Mouse (Mus musculus) heart, embryonic 11.5 days (tissue): ENCODE measurements around the gene Ddx11. TPM values are rescaled to one million over a fixed set of nuclear protein-coding genes. Genes with fewer than 3 reads are reported as not detected.
A peak's percentile ranks its signal among the peaks of the same experiment; 100 is the strongest.

ENCODE experiments used
- ATAC-seq: fragments of 200-750 bp; cut with Nextera tagmentation; replicated peaks from 2 replicates; pipeline ENCODE4 v1.8.0; 2017; ENCODE audit warnings: moderate library complexity; ENCODE audit not compliant: insufficient number of reproducible peaks, low FRiP score, low TSS enrichment
- H3K27ac ChIP-seq: fragments of 300-500 bp; sonication (generic); 2 replicates; pipeline ENCODE4 v1.5.1; 2014; ENCODE audit warnings: mild to moderate bottlenecking, low read depth, low read length
- H3K27me3 ChIP-seq: fragments of 300-500 bp; sonication (generic); 2 replicates; pipeline ENCODE4 v1.6.1; 2014; ENCODE audit warnings: mild to moderate bottlenecking, low read length, mixed read lengths; ENCODE audit not compliant: control insufficient read depth, insufficient read depth
- H3K36me3 ChIP-seq: fragments of 300-500 bp; sonication (generic); 2 replicates; pipeline ENCODE4 v1.6.1; 2014; ENCODE audit warnings: mild to moderate bottlenecking, low read length, moderate library complexity, mixed read lengths; ENCODE audit not compliant: control insufficient read depth, insufficient read depth
- H3K4me1 ChIP-seq: fragments of 300-500 bp; sonication (generic); 2 replicates; pipeline ENCODE4 v1.6.1; 2014; ENCODE audit warnings: low read length; ENCODE audit not compliant: control insufficient read depth, insufficient read depth
- H3K4me2 ChIP-seq: fragments of 300-500 bp; sonication (generic); 2 replicates; pipeline ENCODE4 v1.6.1; 2014; ENCODE audit warnings: mild to moderate bottlenecking, moderate library complexity
- H3K4me3 ChIP-seq: fragments of 300-500 bp; sonication (generic); 2 replicates; pipeline ENCODE4 v1.5.1; 2014; ENCODE audit warnings: low read depth, low read length
- H3K9ac ChIP-seq: fragments of 300-500 bp; sonication (generic); 2 replicates; pipeline ENCODE4 v1.6.1; 2014; ENCODE audit warnings: mild to moderate bottlenecking, low read depth, low read length, moderate library complexity
- H3K9me3 ChIP-seq: fragments of 300-500 bp; sonication (generic); replicated peaks from 2 replicates; pipeline ENCODE4 v1.6.1; 2016; ENCODE audit warnings: low read length; ENCODE audit not compliant: control insufficient read depth
- WGBS: fragments of 180-500 bp; shearing (Covaris S2); extraction: QIAGEN DNeasy Blood & Tissue Kit; methylation state at CpG from one replicate; pipeline ENCODE4 v1.1.7; 2014; ENCODE audit not compliant: insufficient replicate concordance; 5-methylcytosine and 5-hydroxymethylcytosine counted together
- polyA plus RNA-seq: library from polyadenylated mRNA; unstranded; fragments of >200 nt; fragmentation: Nextera tagmentation; extraction: Ambion mirVana; gene quantifications from 2 replicates; pipeline ENCODE4 v1.2.1, GENCODE M21; 2014

Gene Ddx11
- 12.4 and 16.4 TPM in 2 replicates for polyA plus RNA-seq

DNA sequence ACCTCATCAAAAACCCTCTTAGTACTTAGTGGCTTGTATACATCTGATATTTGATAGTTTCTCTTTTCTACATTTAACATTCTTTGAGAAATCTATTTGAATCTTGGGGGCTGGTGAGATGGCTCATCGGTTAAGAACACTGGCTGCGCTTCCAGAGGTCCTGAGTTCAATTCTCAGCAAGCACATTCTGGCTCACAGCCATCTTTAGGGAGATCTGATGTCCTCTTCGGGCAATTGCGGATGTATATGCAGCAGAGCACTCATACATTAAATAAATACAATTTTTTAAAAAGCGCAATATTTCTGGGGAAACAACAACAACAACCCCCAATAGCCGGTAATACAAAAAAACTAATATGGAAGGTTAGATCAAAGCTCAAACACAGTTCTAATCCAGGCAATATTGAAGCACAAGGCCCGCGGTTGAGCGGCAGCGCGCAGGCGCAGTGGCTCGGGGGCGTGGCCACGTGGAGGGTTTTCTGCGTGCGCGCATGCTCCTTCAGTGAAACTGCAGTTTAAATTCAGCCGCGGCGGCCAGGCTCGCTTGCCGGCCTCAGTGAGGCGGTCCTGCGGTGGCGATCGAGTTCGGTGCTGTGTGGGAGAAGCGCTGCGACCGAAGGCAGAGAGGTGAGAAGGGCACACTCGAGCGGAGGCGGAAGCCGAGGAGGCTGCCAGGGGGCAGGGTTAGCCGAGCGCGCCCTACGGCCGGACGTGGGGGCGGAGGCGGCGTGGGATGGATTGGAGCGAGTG lies at the start of gene Ddx11:
Ddx11 (plus strand) TSS at position 455 of the 750 bp plus-strand sequence.
- peak; percentile 84 for ATAC-seq

DNA sequence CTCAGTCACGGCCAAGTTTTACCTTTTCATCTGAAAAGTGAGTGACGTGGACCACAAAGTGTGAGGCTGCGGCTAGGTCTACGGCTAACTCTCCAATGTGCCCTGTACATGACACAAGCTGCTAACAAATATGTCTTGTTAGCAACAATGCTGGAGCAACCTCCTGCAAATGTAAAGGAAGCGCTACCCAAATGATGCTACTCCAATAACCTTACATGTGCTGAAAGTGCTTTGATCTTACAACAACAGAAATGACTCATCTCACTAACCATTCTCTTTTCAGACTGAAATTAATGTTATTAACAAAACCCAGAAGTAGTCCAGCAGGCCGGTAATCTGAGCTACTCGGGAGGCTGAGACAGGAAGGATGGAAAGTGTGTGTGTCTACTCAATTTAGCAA lies 49.3 kb upstream of the Ddx11 start:
- Histone ChIP-seq H3K27me3 (no peaks in the 10 kb centered on the region), H3K27ac (no peak overlapping the region), H3K4me3 (no peak overlapping the region), H3K9ac (no peak overlapping the region), H3K36me3 (no peaks in the 10 kb centered on the region), H3K9me3 (no peaks in the 10 kb centered on the region), H3K4me2 (no peak overlapping the region), H3K4me1 (no peaks in the 10 kb centered on the region)
- no peak for ATAC-seq
- WGBS = 85% methylated on average over 7 of the region's 7 CpGs

More for the DNA sequence above, at the start of gene Ddx11:
- Histone ChIP-seq H3K27ac (peak within 1 kb of the TSS; percentile 93), H3K9ac (peak within 1 kb of the TSS; percentile 84), H3K27me3 (no peaks in the 10 kb centered on the region), H3K9me3 (no peaks in the 10 kb centered on the region), H3K36me3 (peaks cover 13% of the 10 kb centered on the region), H3K4me2 (peak within 1 kb of the TSS; percentile 89), H3K4me1 (peaks cover 13% of the 10 kb centered on the region), H3K4me3 (peak within 1 kb of the TSS; percentile 82)
- WGBS = 6% methylated on average over 45 of the region's 45 CpGs

DNA sequence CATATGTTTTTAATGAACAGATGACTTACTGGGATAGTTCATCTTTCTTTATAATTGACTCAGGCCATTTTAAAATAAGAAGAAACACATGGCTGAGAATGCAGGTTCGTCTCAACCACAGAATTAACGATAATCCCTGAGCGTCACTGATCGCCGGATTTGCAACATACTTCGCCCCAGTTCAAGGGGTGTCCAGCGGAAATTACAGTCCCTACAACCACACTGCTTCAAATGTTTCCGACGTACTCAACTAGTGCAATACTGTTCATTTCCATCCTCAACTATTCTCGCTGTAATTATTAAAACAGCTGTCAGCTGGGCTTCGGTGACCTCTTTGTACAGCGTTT lies 47.5 kb upstream of the Ddx11 start:
- H3K27ac ChIP-seq = no peak overlapping the region
- H3K4me2 ChIP-seq = peak overlapping the region; percentile 90
- no peaks in the 10 kb centered on the region for H3K27me3 ChIP-seq
- WGBS = 11% methylated on average over 12 of the region's 12 CpGs
- peak overlapping the region; percentile 74 for H3K9ac ChIP-seq
- H3K36me3 ChIP-seq = peaks cover 7% of the 10 kb centered on the region; the same call in 1 of the 2 replicates
- H3K4me1 ChIP-seq = no peaks in the 10 kb centered on the region
- no peak for ATAC-seq
- peak overlapping the region; percentile 97 for H3K4me3 ChIP-seq
- H3K9me3 ChIP-seq = no peaks in the 10 kb centered on the region

DNA sequence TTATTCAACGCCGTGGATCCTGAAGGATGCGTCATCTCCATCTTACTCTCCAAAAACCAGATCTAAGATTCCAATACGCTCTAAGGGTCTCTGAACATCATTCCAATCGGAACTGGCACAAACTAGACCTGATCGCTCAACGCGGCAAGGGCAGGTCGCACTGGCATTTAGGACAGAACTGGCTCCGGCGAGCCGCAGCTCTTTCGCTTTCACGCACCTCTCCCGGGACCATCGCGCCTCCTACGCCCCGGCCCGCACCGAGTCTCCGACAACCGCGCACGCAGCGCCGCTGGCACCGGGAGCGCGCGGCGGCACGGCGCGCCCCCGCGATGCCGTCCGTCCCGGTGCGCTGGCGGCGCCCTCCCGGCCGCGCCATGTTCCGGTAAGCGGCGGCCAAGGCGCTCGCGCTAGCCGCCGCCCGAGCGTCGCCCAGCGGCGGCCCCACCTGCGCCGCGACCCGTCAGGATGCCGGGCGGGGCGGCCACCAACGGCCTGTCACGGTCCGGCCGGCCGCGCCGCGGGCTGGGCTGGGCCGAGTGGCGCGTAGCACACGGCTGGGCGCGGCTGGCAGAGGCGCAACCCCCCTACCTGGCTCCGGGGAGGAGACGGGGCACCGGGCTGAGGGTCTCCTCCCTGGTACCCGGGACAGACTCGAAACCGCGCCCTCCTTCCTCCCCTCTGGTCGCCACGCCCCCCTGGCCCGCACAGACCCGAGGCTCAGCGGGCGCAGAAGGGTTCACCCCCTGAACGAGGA lies 47.0 kb upstream of the Ddx11 start:
- H3K36me3 ChIP-seq = peaks cover 7% of the 10 kb centered on the region; the same call in 1 of the 2 replicates
- WGBS = under 1% methylated on average over 83 of the region's 95 CpGs
- ATAC-seq = peak; percentile 90
- peak overlapping the region; percentile 90 for H3K4me2 ChIP-seq
- H3K9me3 ChIP-seq = no peaks in the 10 kb centered on the region
- peak overlapping the region; percentile 97 for H3K4me3 ChIP-seq
- H3K27ac ChIP-seq = peak overlapping the region; percentile 89
- no peaks in the 10 kb centered on the region for H3K27me3 ChIP-seq
- H3K4me1 ChIP-seq = no peaks in the 10 kb centered on the region
- peak overlapping the region; percentile 74 for H3K9ac ChIP-seq

DNA sequence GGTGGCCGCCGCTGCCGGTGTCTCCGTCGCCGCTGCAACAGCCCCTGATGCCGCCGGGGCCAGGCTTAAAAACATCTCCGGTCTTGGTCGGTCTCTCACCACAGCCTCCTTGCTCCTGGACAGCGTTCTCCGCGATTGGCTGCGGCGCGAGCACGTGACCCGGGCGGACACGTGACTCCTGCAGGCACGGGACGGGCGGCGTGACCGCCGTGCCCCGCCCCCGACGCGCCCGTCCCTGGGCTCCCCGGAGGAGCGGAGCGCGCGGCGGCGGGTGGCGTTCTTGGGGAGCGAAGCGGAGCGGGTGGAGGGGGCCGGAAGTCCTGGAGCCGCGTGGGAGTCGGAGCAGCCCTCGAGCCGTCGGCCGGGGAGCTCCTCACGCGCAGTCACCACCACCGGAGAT lies 46.4 kb upstream of the Ddx11 start, which contains the start of gene Ankrd12:
Ankrd12 (minus strand) TSS at position 156 of the 400 bp plus-strand sequence.
- WGBS = 3% methylated on average over 53 of the region's 53 CpGs
- peak; percentile 97 for ATAC-seq

DNA sequence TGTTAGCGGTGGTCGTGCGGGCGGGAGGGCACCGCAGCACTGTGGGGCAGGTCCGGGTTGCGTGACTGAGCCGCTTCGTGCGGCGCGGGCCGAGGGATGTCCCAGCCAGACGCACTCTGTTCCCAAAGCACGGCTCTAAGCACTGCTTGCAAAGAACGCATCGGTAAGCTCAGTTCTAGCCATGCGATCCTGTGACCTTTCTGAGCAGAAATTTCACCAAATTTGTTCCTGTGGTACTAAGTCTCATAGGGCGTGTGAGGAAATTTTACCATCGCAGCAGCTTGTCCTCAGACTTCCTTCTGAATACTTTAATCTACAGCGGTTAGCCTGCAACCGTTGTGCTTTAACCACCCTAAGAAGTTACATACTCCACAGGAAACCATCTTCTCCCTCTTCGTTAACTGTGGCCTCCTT lies 45.9 kb upstream of the Ddx11 start:
- peak overlapping the region; percentile 90 for H3K4me2 ChIP-seq
- peak overlapping the region; percentile 74 for H3K9ac ChIP-seq
- no peaks in the 10 kb centered on the region for H3K4me1 ChIP-seq
- under 1% methylated on average over 23 of the region's 23 CpGs for WGBS
- H3K36me3 ChIP-seq = peaks cover 7% of the 10 kb centered on the region; the same call in 1 of the 2 replicates
- peak overlapping the region; percentile 97 for H3K4me3 ChIP-seq
- H3K27me3 ChIP-seq = no peaks in the 10 kb centered on the region
- H3K9me3 ChIP-seq = no peaks in the 10 kb centered on the region
- peak; percentile 55 for ATAC-seq
- peak overlapping the region; percentile 89 for H3K27ac ChIP-seq

More for the DNA sequence above, 46.4 kb upstream of the Ddx11 start, which contains the start of gene Ankrd12:
- Histone ChIP-seq H3K9me3 (no peaks in the 10 kb centered on the region), H3K4me3 (peak within 1 kb of the TSS; percentile 97), H3K27ac (peak within 1 kb of the TSS; percentile 89), H3K4me1 (no peaks in the 10 kb centered on the region), H3K27me3 (no peaks in the 10 kb centered on the region), H3K9ac (peak within 1 kb of the TSS; percentile 74), H3K4me2 (peak within 1 kb of the TSS; percentile 90), H3K36me3 (peaks cover 7% of the 10 kb centered on the region; the same call in 1 of the 2 replicates)

DNA sequence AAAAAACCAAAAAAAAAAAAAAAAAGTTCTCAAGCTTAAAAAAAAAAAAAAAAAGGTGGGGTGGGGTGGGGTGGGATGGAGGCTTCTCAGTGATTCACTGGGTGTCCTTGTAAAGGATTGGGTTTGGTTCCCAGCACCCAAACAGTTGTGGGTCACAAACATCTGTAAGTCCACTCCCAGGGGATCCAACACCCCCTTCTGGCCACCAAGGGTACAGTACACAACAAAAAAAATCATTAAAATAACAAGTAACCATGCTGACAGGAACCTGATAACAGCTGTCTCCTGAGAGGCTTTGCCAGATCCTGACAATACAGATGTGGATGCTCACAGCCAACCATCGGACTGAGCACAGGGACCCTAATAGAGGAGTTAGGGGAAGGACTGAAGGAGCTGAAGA lies 38.8 kb upstream of the Ddx11 start:
- Histone ChIP-seq H3K27ac (no peak overlapping the region), H3K4me1 (no peaks in the 10 kb centered on the region), H3K27me3 (no peaks in the 10 kb centered on the region), H3K4me2 (no peak overlapping the region), H3K9me3 (no peaks in the 10 kb centered on the region), H3K4me3 (no peak overlapping the region), H3K36me3 (peaks cover 31% of the 10 kb centered on the region), H3K9ac (no peak overlapping the region)
- WGBS = 32% methylated on average over 1 of the region's 1 CpGs
- no peak for ATAC-seq

DNA sequence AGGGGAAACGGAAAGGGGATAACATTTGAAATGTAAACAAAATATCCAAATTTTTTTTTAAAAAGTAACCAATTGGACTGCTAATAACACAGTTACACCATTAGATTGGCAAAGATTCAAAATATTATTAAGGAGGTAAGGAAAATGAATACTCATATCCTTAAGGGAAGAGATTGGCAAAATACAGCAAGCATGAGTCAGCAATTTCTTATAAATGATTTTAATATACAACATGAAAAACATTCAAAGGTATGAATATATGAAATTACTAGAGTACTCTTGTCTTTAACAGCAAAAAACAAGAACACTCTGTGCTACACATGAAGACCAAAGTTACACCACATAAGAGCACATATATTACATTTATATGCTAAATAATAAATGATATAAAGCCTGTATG lies 38.3 kb upstream of the Ddx11 start:
- no peaks in the 10 kb centered on the region for H3K9me3 ChIP-seq
- H3K27ac ChIP-seq = no peak overlapping the region
- no peak overlapping the region for H3K4me2 ChIP-seq
- H3K4me1 ChIP-seq = no peaks in the 10 kb centered on the region
- peaks cover 26% of the 10 kb centered on the region for H3K36me3 ChIP-seq
- H3K27me3 ChIP-seq = no peaks in the 10 kb centered on the region
- 97% methylated on average over 1 of the region's 1 CpGs for WGBS
- no peak overlapping the region for H3K9ac ChIP-seq
- H3K4me3 ChIP-seq = no peak overlapping the region
- no peak for ATAC-seq
